Mouse (Mus musculus) E14TG2a.4 (cell line): ENCODE data around the gene B4gat1.
A peak's percentile ranks its signal among the peaks of the same experiment; 100 is the strongest.

Source experiments
- H3K27me3 ChIP-seq: 2 replicates; pipeline ENCODE4 v1.6.1; 2014; ENCODE audit warnings: low read length, control low read depth; ENCODE audit not compliant: insufficient read depth
- H3K36me3 ChIP-seq: 2 replicates; pipeline ENCODE4 v1.6.1; 2014; ENCODE audit warnings: low read length, control low read depth; ENCODE audit not compliant: insufficient read depth
- H3K4me1 ChIP-seq: replicated peaks from 2 replicates; pipeline ENCODE4 v1.6.1; 2014; ENCODE audit warnings: low read depth, low read length, control low read depth
- H3K4me3 ChIP-seq: replicated peaks from 2 replicates; pipeline ENCODE4 v1.5.1; 2014; ENCODE audit warnings: mild to moderate bottlenecking, low read length
- H3K9me3 ChIP-seq: 2 replicates; pipeline ENCODE4 v1.6.1; 2014; ENCODE audit warnings: low read length, control low read depth
- CTCF ChIP-seq: conservative IDR thresholded peaks from 2 replicates; pipeline ENCODE4 v1.5.1; 2014; ENCODE audit warnings: low read length
- NANOG ChIP-seq: IDR thresholded peaks from 2 replicates; pipeline ENCODE4 v1.6.1; 2014; ENCODE audit warnings: borderline replicate concordance, low read length, mixed read lengths
- POU5F1 ChIP-seq: IDR thresholded peaks from 2 replicates; pipeline ENCODE4 v1.6.1; 2014; ENCODE audit warnings: low read length, borderline replicate concordance

The B4gat1 gene

GRCm38 (mm10) chr19:5089324-5089723 is 50.7 kb downstream of the B4gat1 start:
- peak overlapping the region; percentile 98 for H3K4me3 ChIP-seq
- peaks cover 65% of the 10 kb centered on the region for H3K4me1 ChIP-seq
- no peaks in the 10 kb centered on the region for H3K9me3 ChIP-seq
- peaks cover 49% of the 10 kb centered on the region for H3K36me3 ChIP-seq
- peaks cover 20% of the 10 kb centered on the region for H3K27me3 ChIP-seq
- no peak for TF ChIP-seq POU5F1
- no peak for TF ChIP-seq CTCF
- no peak for TF ChIP-seq NANOG
